Mouse (Mus musculus) thymus, postnatal 0 days (tissue): ENCODE measurements around the gene B3gnt7. TPM values are rescaled to one million over a fixed set of nuclear protein-coding genes. Genes with fewer than 3 reads are reported as not detected.
"Not testable (repeated sequence)": the region's sequence is repeated elsewhere in the genome, so short reads cannot be mapped to it uniquely, and the experiment has no call there.

ENCODE experiments used
- DNase-seq: peaks from one replicate; pipeline ENCODE4 v3.0.0-alpha.2; 2015; ENCODE audit warnings: low spot score
- polyA plus RNA-seq: library from polyadenylated mRNA; unstranded; fragments of >200 nt; fragmentation: Nextera tagmentation; extraction: Ambion mirVana; gene quantifications from 2 replicates; pipeline ENCODE4 v1.2.1, GENCODE M21; 2015

B3gnt7 gene
- polyA plus RNA-seq, 1 experiment from 2014 or later = 0.98 TPM

DNA sequence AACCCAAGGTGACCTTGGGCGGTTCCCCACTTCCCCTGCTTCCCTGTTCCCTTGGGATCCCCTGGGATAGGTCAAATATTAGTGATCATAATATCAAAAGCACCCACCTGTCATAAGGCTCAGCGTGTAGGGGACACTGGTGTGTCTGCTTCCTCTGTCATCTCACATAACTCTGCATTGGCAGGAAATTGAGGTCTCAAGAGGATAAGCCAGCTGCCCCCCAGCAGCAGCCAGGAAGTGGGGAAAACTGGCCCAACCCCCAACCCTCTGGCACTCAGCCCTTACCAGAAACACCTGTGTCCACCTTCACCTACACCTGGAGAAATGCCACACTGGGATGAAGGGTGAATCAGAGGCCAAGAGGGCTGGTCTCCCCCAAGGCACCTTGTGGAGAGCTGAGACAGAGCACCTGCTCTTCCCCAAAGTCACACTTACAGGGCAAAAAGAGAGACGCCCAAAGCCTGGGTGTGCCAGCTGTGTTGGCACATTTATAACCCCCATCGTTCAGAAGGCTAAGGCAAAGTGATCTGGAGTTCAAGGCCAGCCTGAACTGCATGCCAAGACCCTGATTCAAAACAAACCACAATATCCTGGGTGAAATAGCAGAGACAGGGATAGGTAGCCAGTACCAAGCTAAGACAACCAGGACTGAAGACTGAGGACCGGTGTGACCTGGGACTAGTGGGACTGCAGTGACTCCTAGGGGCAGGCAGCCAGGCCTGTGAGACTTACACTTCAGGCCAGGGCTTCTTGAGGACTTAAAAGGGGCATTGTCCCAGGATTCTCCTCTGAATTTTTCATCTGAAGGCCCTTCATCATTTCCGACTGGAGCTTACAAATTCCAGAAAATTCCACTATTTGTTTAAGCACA lies 1.2 kb upstream of the B3gnt7 start:
- peak; percentile 58 for DNase-seq

DNA sequence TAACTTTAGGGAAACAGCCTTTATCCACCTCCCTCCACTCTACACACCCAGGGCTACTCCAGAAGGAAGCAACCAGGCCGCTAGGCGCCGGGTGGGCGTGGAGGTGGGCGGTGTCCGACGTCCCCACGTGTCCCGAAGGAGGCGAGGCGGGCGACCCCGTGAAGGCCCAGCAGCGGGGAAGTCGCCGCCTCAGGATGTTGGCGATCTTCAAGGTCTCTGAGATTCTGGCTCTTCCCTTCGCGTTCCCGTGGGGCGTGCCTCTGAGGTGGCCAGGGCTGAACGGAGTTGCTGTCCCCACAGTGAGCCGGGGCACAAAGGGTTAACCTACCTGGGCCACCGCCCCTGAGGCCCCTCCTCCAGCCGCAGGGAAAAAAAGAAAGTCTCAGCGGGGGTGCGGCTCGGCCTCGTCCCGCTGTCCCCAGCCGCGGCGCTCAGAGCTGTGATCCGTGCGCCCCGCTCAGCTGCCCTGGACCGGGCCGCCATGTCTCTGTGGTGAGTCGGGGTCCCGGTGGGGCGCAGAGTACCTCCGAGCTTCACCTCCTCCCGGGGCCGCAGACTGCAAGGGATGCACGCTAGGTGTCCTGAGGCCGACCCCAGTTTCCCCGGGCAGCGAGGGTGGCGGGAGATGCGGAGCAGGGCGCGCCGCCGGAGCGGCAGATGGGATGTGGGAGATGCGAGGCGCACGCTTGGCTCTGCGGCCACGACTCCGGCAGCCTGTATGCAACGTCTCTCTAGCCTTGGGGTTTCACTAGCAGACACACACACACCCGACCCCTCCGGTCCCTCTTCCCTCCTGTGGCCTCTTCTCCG lies 636 bp downstream of the B3gnt7 start:
- peak; percentile 10 for DNase-seq

DNA sequence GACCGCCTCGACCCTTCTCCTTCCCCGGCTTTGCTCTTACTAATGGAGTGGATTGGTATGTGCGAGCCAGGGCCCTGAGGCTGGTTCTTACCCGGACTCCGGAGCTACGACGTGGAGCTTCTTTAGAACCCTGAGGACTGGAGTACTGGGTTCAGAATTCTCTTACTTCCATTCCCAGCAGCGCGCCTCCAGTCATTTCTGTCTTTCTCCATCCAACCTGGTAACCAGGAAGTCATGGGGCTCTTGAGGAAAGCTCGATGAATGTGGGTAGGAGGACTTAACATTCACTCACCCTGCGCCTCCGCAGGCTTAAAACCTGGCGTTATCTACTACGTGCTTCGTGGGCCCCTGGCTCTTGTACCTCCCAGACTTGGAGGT lies 1.2 kb downstream of the B3gnt7 start:
- no peak for DNase-seq

DNA sequence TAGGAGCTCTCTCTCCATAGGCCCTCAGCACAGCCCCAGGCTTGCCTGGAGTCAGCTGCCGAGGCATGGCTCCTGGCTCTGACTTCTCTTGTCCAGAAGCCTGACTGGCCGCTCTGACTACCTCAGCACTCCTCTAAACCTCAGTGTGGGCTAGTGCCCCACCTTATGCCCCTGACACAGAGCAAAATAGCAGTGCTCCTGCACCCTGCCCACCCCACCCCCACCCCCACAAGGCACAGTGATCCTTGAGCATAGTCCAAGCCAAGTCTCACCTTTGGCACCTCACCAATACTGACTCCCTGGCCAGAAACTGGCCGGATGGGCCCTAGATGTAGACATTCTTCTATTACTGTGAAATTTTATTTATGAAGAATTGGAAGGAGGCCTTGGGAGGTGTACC lies 4.1 kb downstream of the B3gnt7 start:
- DNase-seq = no peak

DNA sequence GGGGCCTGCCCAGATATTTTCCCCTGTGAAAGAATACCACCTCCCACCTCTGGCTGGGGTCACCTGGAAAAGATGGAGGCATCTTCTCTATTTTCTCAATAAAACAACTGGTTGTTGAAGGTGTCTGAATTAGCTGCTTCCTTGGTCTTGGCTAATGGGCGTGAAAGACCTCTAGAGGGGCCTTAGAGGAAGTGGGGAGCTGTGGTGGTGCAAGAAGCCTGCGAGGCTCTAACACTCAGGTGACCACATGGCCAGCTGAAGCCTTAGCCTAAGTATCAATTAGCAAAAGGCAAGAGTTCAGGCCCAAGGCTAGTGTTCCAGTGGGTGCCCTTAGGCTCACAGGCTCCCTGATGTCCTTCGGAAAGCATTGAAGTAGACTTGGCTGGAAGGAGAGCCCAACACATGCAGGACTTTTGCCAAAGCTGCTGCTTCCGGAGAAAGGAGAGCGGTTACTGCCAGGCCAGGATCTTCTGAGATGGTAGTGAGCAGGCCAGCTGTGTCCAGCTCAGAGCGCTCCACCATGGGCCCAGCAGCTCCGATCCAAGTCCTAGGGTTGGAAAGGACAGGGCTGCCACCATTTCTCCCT lies 4.6 kb downstream of the B3gnt7 start:
- DNase-seq = no peak

DNA sequence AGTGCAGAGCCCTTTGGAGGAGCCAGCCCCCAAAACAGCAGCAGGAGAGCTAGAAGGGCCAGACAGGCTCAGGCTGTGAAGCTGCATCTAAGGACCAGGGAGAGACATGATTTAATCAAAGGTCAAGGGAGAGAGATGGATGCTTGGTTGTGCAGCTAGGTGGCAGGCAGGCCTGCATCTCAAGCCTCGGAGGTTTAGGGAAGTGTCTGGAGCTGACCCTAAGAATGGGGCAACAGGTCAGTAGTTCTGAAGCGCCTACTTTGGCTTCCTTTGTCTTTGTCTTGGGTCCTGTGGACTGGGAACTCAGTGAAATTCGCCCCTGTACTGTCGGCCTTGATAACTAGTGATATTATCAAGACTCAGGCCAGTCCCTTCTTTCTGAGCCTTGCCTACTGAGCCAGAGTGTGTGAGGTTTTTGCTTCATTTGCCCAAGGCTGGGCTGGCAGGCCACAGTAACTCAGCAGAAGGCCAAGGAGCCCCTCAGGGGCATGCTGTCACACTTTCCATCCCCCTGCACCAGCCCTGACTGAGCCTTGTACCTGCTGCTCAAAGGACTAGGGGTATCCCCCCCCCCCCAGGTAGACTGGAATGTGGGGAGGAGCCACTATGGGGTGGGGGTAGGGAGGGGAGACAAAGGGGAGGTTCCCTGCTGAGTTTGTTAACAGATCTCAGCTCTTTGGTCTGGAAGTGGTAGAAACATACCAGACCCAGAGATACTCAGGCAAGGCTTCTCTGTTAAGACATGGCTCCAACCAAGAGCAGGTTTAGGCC lies 5.4 kb downstream of the B3gnt7 start:
- DNase-seq = no peak

DNA sequence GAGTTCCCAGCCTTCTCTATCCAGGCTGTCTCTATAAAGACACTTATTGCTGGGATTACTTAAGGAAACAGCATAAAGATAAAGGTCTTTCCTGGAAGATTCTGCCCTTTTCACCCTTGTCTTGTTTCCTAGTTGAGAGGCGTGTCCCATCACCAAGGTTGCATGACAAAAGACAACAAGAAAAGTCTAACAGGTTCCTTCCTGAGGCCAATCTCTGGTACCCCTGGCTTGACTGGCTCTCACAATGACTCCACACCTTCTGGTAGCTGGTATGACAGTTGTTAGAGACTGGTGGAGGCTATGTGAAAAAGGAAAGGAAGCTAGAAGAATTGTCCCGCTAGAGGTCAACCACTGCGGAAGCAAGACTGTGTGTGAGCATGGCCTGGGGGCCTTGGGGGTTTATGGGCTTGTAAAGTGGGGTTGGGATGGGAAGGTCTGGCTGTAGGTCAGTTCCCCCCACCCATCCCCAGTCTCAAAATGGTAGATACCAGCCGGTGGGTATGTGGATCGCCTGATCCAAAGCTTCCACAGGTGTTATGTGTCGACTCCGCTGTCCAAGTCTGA lies 6.7 kb downstream of the B3gnt7 start:
- DNase-seq = no peak

DNA sequence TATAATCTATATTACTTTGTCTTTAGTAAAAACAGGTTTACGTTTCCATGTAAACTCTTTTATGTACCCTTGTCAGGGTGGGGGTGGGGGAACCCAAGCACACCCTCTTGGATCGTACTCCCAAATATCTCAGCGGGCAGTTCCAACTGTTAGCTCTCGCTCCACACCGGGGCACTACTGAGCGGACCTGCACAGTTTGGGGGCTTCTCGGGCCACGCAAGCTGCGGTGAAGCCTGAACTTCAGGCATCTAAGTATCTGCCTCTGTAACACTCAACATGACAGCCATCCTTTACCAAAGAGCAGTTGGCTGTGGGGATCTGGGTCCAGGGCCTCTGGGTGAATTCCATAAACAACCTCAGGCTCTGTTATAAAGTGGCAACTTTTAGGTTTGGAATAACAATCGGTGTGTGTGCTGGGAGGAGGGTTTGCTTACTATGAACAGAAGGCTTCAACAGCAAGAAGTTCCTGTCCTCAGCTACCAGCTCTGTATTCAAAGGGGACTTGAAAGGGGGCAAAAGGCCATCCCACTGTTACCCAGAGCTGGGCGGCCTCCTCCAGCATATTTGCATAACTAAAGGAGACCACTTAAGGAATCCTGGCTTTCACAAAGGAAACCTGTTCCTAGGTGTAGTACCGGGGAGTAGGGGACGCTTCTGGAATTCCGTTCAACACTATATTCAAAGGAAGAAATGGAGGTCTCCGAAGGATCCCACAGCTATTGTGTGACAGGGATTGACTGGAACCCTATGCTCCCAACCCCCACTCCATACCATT lies 8.1 kb downstream of the B3gnt7 start:
- DNase-seq = no peak

DNA sequence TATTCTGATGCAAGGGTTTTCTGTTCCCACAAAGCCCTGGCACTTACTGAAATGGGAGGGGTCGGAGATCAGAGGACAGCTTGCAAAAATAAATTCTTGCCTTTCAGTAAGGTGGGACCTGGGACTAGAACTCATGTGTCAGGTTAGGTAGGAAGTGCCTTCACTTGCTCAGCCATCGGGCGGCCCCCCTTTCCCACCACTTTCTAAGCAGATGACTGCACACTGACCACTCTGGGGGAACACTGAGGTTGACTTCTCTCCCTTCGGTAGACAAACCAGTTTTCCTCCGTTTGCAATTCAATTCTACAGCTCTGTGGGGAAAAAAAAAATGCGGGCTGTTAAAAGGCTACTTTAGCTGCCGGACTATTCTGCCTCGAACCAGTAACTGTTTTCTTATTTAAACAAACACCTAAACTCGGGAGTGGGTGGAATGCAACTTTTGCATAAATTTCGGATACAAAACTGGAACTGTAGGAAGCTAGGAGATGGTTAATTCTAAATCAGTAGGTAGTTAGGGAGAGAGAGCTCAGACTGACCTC lies 8.9 kb downstream of the B3gnt7 start:
- DNase-seq = no peak

DNA sequence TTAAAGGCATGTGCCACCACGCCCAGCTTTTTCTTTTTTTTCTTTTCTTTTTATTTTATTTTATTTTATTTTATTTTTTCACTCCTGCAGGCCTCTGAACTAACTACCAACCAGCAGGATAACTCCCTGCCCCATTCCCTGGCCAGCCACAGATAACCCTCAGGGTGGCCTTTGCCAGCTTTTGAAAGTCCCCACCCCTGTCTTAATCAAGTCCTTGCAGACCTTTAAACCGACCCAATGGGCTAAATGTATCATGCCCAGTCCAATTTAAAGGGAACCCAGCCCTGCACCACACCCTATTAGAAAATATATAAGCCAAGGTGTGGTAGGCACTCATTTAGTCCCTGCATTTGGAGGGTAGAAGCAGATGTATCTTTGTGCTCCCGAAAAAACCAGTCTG lies 9.6 kb downstream of the B3gnt7 start:
- no peak for DNase-seq

DNA sequence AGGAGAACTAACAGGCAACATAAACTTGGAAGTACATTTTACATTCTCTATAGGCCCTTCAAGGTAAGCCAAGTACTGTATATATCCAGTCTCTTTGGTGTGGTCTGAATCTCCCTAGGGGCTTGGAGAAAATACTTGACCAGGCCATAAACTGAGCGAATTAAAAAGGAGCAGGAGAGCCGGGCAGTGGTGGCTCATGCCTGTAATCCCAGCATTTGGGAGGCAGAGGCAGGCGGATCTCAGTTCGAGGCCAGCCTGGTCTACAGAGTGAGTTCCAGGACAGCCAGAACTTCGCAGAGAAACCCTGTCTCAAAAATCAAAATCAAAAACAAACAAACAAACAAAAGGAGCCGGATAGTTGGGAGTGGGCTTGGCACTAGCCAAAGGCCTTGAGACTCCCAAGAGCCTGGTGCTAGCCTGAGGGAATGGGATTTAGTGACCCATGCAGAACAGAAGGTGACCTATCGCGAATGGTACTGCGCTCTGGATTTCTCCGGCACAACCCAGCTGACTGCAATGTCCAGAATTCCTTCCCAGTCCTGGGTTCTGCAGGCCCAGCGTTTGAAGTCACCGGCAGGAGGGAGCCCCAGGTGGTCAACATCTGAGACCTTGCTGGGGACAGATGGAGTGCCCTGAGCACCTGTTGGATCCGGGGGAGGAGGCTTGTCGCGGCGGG lies 10.6 kb downstream of the B3gnt7 start:
- no peak for DNase-seq

DNA sequence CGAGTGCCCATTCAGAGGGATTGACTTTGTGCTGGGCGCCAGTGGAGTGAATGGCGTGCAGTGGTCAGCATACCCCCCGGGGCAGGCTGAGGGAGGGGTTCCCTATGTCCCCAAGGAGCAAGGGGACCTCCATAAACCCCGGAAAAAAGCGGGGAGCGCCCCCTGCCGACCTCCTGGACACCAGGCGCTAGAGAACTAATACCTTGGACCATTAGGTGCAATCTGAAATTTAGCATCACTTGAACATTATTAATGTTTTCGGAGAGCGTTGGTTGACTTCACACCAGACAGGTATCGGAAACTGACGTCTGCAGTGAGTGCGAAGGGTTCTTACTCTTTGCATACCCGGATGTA lies 11.1 kb downstream of the B3gnt7 start:
- peak; percentile 22 for DNase-seq

DNA sequence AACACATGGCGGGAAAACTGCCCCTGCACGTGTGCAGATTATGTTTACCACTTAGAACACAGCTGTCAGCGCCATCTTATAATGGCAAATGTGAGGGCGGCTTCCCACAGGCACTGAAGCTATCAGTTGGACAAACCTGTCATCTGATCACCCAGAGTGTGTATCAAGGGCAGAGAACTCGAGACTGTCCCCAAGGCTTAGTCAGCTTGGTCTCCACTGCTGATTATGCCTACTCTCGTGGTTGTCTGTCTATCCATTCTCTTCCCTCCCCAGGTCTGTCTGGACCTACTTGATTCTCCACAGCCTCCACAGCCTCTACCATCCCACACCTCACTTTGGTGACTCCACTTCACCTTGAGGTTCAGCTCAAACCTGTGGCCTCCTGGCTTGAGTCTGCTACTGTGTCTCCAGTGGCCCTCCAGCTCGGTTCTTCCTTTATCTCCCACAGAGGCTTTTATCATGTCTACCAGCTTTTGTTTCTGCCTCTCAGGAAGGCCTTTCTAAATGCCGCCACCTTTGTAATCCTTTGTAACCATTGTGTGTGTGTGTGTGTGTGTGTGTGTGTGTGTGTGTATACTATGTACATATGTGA lies 18.3 kb downstream of the B3gnt7 start:
- DNase-seq = no peak

DNA sequence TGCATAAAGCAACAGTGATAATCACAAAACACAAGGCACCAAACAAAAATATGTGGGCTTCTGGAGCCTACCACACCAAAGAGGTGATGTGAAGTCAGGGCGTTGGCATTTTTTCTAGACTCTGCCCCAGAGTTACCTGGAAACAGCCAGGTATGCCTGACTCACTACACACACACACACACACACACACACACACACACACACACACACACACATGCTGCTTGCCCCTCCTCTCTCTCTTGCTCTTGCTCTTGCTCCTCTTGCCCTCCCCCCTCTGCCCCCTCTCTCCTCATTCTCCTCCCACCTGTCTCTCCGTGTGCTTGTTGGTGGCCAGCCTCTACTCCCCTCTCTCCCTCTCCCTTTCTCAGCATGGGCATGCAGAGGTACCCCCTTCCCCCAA lies 33.7 kb downstream of the B3gnt7 start:
- no peak for DNase-seq

DNA sequence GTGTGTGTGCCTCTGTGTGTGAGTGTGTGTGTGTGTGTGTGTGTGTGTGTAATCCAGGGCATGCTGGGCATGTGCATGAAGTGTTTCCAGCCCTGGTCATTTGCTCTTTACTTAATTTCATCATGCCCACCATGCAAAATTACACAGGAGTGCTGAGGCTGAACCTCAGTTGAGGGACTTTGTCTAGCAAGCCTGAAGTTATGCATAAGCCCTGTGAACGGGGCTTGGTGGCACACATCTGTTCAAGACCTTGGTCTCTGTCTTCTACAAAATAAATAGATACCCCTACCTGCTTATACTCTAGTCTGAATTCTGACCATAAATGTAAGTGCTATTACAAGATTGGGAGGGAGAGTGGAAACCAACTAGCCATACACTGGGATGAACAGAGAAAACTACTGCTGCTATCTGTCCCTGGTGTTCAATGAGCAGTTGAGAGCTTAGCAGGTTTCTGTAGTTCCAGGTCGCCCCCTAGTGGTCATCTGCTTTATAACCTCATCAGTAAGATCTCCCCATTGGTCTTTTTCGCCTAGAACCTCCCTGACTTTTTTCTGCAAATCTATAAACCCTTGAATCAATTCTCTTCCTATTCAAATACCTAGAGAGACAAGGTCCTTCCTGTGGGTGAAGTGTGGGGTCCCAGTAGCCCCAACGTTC lies 36.7 kb downstream of the B3gnt7 start:
- DNase-seq = peak; percentile 85

DNA sequence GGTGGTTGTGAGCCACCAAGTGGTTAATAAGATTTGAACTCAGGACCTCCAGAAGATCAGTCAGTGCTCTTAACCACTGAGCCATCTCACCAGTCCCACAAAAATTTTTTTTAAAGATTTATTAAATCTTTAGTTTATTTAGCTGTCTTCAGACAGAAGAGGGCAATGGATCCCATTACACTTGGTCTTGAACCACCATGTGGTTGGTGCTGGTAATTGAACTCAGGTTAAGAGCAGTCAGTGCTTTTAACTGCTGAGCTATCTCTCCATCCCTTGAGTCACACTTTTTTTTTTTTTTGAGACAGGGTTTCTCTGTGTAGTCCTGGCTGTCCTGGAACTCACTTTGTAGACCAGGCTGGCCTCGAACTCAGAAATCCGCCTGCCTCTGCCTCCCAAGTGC lies 38.5 kb downstream of the B3gnt7 start:
- not testable (repeated sequence) for DNase-seq

DNA sequence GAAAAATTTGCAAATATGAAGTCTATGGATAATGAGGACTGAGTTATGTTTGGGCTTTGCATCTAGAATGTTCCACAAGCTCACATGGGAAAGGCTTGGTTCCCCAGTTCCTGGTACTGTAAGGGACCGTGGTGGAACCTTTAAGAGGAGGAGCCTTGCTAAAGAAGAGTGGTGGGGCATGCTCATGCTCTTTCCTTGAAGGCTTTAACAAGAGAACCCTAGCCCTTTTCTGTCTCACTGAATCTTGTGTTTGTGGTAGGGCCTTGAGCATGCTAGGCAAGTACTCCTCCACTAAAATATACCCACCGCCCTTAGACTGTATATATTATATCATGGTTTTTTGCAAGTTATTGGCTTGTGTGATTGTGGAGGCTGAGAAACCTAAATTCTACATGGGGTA lies 39.7 kb downstream of the B3gnt7 start:
- no peak for DNase-seq

DNA sequence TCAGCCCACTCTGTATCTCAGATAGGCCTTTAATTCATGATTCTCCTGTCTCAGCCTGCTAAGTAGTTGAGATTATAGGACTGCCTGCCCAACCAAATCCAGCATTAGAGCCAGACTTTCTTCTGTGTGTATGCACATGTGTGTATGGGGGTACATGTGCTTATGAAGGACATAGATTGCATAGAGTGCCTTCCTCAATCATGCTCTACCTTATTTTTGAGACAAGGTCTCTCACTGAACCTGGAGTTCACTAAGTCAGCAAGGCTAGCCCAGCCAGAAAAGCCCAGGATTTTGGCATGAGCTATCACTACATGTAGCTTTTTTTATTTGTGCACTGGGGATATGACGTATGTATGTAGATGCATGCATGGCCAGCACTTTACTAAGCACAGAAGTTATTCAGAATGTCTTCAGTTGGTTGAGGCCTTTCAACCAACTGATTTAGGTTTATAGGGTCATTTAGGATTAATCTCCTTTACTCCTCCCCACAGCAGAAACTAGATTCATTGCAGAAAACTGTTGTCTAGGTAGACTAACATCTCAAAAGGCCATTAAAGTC lies 40.5 kb downstream of the B3gnt7 start:
- no peak for DNase-seq
